ENCODE assay signal across 12 mouse cellular contexts in the genomic region with DNA sequence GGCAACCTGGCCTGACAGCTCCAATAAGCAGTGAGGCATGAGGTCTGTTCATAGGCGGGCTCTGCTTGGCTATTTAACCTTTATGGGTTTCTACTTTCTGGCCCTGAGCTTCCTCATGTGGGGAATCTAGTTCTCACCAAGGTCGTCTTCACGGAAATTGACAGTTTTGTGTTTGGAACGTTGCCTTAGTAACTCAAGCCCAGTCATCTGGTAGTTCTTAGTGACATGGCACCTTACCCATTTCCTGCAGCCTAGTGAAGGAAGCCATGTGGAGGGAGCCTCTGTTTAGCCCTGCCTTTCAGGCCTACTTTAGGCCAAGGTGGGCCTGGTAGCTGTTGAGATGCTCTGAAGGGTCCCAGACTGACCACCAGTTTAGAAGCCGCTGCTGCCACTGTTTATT.
DNase-seq lines count a peak whose midpoint lies in the region; ATAC-seq and TF ChIP-seq lines count a peak whose summit lies in the region.
"Had no signal": no experiment of that assay in that cellular context is flagged by ENCODE, and none has a peak within 500 bp of the region (broad histone marks: within the 10 kb centered on the region; RNA-seq: fewer than 3 reads in every experiment).

No protein-coding gene starts in this region.

- no peak overlapping the region for H3K9ac ChIP-seq in heart, embryonic 11.5 days (ENCODE audit: low read depth, low read length)
- H3K9ac ChIP-seq in midbrain, postnatal 0 days (replicated peaks; ENCODE audit: low read length, poor library complexity, severe bottlenecking) = no peak overlapping the region
- no peak overlapping the region for H3K9ac ChIP-seq in midbrain, embryonic 11.5 days (ENCODE audit: low read length)
- H3K9ac ChIP-seq in embryonic facial prominence, embryonic 14.5 days (ENCODE audit: low read depth, low read length) = no peak overlapping the region
- H3K9ac ChIP-seq: liver, embryonic 14.5 days had no signal

- H3K27ac ChIP-seq in heart, embryonic 10.5 days = no peak overlapping the region
- H3K27ac ChIP-seq in heart, embryonic 11.5 days (ENCODE audit: low read depth, low read length) = no peak overlapping the region; the same call in 1 of the 2 replicates
- no peak overlapping the region for H3K27ac ChIP-seq in midbrain, postnatal 0 days (ENCODE audit: low read depth, low read length)
- no peak overlapping the region for H3K27ac ChIP-seq in midbrain, embryonic 11.5 days (ENCODE audit: low read depth, low read length)
- H3K27ac ChIP-seq in embryonic facial prominence, embryonic 14.5 days (replicated peaks; ENCODE audit: low read depth, low read length) = 0 out of 2 replicates have a peak overlapping the region, but pooled peaks have one; percentile 0
- H3K27ac ChIP-seq: liver, embryonic 14.5 days had no signal

- peaks cover 59% of the 10 kb centered on the region for H3K4me1 ChIP-seq in heart, embryonic 10.5 days
- H3K4me1 ChIP-seq in heart, embryonic 11.5 days (ENCODE audit: control insufficient read depth, insufficient read depth, low read length) = peaks cover 37% of the 10 kb centered on the region
- H3K4me1 ChIP-seq in midbrain, postnatal 0 days (ENCODE audit: insufficient read depth, low read length) = peaks cover 1% of the 10 kb centered on the region; the same call in 1 of the 2 replicates
- peaks cover 20% of the 10 kb centered on the region for H3K4me1 ChIP-seq in midbrain, embryonic 11.5 days (ENCODE audit: control insufficient read depth, insufficient read depth, low read length)
- H3K4me1 ChIP-seq in embryonic facial prominence, embryonic 14.5 days (ENCODE audit: control insufficient read depth, insufficient read depth, low read length) = peaks cover 23% of the 10 kb centered on the region

- H3K9me3 ChIP-seq in heart, embryonic 10.5 days = no peaks in the 10 kb centered on the region
- H3K9me3 ChIP-seq in heart, embryonic 11.5 days (replicated peaks; ENCODE audit: control insufficient read depth, low read length) = no peaks in the 10 kb centered on the region
- no peaks in the 10 kb centered on the region for H3K9me3 ChIP-seq in midbrain, postnatal 0 days (ENCODE audit: low read length)
- no peaks in the 10 kb centered on the region for H3K9me3 ChIP-seq in midbrain, embryonic 11.5 days (ENCODE audit: control insufficient read depth, low read length)
- no peaks in the 10 kb centered on the region for H3K9me3 ChIP-seq in embryonic facial prominence, embryonic 14.5 days (ENCODE audit: control insufficient read depth, low read length)

- no peak for TF ChIP-seq CTCF in midbrain, postnatal 0 days (IDR thresholded peaks at IDR 0.05)

- no peaks in the 10 kb centered on the region for H3K27me3 ChIP-seq in heart, embryonic 10.5 days (ENCODE audit: insufficient read depth, poor library complexity, severe bottlenecking)
- H3K27me3 ChIP-seq in heart, embryonic 11.5 days (ENCODE audit: control insufficient read depth, insufficient read depth, low read length) = no peaks in the 10 kb centered on the region
- no peaks in the 10 kb centered on the region for H3K27me3 ChIP-seq in midbrain, postnatal 0 days (ENCODE audit: insufficient read depth, low read length)
- H3K27me3 ChIP-seq in midbrain, embryonic 11.5 days (ENCODE audit: control insufficient read depth, insufficient read depth, low read length) = no peaks in the 10 kb centered on the region
- no peaks in the 10 kb centered on the region for H3K27me3 ChIP-seq in embryonic facial prominence, embryonic 14.5 days (replicated peaks; ENCODE audit: control insufficient read depth, insufficient read depth, low read length)

- DNase-seq in heart, embryonic 10.5 days (ENCODE audit: low spot score) = peak; percentile 66
- peak; percentile 19 for DNase-seq in midbrain, postnatal 0 days (ENCODE audit: low spot score)
- no peak for DNase-seq in midbrain, embryonic 11.5 days (ENCODE audit: low spot score, missing footprints)
- DNase-seq in embryonic facial prominence, embryonic 14.5 days (ENCODE audit: low spot score) = peak; percentile 42
- peak; percentile 55 for DNase-seq in retina, postnatal 1 day
- no peak for DNase-seq in spleen, adult 18-20 months
- DNase-seq in gastrocnemius, postnatal 4 days (ENCODE audit: low spot score in 2 of 2) = no peak
- DNase-seq: heart, adult 18-20 months; heart, postnatal 36 days; lung, postnatal 4 days had no signal

- no peak for ATAC-seq in heart, embryonic 11.5 days (replicated peaks; ENCODE audit: insufficient number of reproducible peaks, low FRiP score, low TSS enrichment)
- no peak for ATAC-seq in midbrain, postnatal 0 days (ENCODE audit: low FRiP score)
- ATAC-seq in midbrain, embryonic 11.5 days (ENCODE audit: low FRiP score) = no peak
- ATAC-seq in embryonic facial prominence, embryonic 14.5 days (ENCODE audit: low read depth) = 0 out of 2 replicates have a peak, but pooled peaks have one; percentile 8

- WGBS in heart, embryonic 10.5 days = 74% methylated on average over 5 of the region's 5 CpGs
- 68% methylated on average over 5 of the region's 5 CpGs for WGBS in heart, embryonic 11.5 days (ENCODE audit: insufficient replicate concordance)
- WGBS in midbrain, postnatal 0 days = 73% methylated on average over 5 of the region's 5 CpGs
- 68% methylated on average over 5 of the region's 5 CpGs for WGBS in midbrain, embryonic 11.5 days
- WGBS in embryonic facial prominence, embryonic 14.5 days = 39% methylated on average over 5 of the region's 5 CpGs

- no peak overlapping the region for H3K4me3 ChIP-seq in heart, embryonic 10.5 days
- no peak overlapping the region for H3K4me3 ChIP-seq in heart, embryonic 11.5 days (ENCODE audit: low read depth, low read length)
- no peak overlapping the region for H3K4me3 ChIP-seq in midbrain, postnatal 0 days (ENCODE audit: low read depth, low read length)
- no peak overlapping the region for H3K4me3 ChIP-seq in midbrain, embryonic 11.5 days (ENCODE audit: low read depth, low read length)
- H3K4me3 ChIP-seq in embryonic facial prominence, embryonic 14.5 days (ENCODE audit: low read depth, low read length) = no peak overlapping the region

- no peak overlapping the region for H3K4me2 ChIP-seq in heart, embryonic 11.5 days
- H3K4me2 ChIP-seq in midbrain, postnatal 0 days (ENCODE audit: low read depth, low read length, poor library complexity, severe bottlenecking) = no peak overlapping the region
- H3K4me2 ChIP-seq in midbrain, embryonic 11.5 days = no peak overlapping the region
- no peak overlapping the region for H3K4me2 ChIP-seq in embryonic facial prominence, embryonic 14.5 days (ENCODE audit: low read depth, low read length)

- H3K36me3 ChIP-seq in heart, embryonic 10.5 days = no peaks in the 10 kb centered on the region
- H3K36me3 ChIP-seq in heart, embryonic 11.5 days (ENCODE audit: control insufficient read depth, insufficient read depth, low read length) = no peaks in the 10 kb centered on the region
- no peaks in the 10 kb centered on the region for H3K36me3 ChIP-seq in midbrain, postnatal 0 days (ENCODE audit: insufficient read depth, low read length)
- H3K36me3 ChIP-seq in midbrain, embryonic 11.5 days (ENCODE audit: control insufficient read depth, insufficient read depth, low read length) = no peaks in the 10 kb centered on the region
- no peaks in the 10 kb centered on the region for H3K36me3 ChIP-seq in embryonic facial prominence, embryonic 14.5 days (ENCODE audit: control insufficient read depth, insufficient read depth, low read length)

Comparison
In these comparisons a context has a peak if more than half of its experiments do, and no peak if none do; other contexts are left out.
1. DNase-seq: peak in heart, embryonic 10.5 days (single experiment), midbrain, postnatal 0 days (single experiment), embryonic facial prominence, embryonic 14.5 days (single experiment) and retina, postnatal 1 day (single experiment); none in midbrain, embryonic 11.5 days (single experiment), spleen, adult 18-20 months (0 of 2) and gastrocnemius, postnatal 4 days (0 of 2).